Mouse (Mus musculus): Measurements from ENCODE around the gene Icos. TPM values are rescaled to one million over a fixed set of nuclear protein-coding genes. Genes with fewer than 3 reads are reported as not detected.

The Icos gene
- under 1 TPM in 1 of 2 experiments, not detected in 1; 0.17 TPM for total RNA-seq (2021)

DNA sequence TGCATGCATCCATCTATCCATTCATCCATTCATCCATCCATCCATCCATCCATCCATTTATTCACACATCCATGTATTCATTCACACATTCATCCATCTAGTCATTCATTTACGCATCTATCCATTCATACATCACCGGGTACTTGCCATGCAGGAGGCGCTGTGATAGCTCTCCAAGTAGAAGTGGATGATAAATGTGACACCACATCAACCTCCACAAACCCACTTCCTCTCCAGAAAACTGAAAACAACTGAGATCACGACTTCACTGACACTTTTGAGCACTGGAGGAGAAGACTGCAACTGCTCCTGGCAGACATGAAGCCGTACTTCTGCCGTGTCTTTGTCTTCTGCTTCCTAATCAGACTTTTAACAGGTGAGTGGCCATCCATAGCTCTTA, at the start of gene Icos:
Icos (plus strand) TSS at position 287 of the 400 bp plus-strand sequence.
- intact Hi-C loops (cut with DNase I), result no loop called here
- no peak for DNase-seq (ENCODE audit: extremely low spot score in 1 of 2, low spot score in 2 of 2)

DNA sequence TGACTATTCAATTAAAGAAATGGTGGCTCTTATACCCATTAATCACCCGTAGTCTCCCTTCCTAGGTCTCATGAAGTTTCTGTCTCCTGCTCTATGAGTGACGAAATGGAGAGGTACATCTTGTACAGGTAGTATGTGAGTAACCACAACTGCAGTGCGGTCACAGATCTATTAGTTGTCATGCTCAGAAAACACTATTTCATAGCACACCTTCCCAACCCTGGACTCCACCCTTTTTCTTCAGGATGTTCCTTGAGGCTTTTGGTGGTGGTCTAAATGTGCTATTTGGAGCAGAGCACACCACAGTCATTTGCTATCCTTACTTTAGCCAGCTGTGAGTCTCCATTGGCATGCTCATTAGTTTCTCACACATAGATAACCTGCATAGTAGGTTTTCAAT, 48.7 kb upstream of the Icos start:
- no peak for DNase-seq (ENCODE audit: extremely low spot score in 1 of 2, low spot score in 2 of 2)
- intact Hi-C loops (cut with DNase I), result no loop called here

DNA sequence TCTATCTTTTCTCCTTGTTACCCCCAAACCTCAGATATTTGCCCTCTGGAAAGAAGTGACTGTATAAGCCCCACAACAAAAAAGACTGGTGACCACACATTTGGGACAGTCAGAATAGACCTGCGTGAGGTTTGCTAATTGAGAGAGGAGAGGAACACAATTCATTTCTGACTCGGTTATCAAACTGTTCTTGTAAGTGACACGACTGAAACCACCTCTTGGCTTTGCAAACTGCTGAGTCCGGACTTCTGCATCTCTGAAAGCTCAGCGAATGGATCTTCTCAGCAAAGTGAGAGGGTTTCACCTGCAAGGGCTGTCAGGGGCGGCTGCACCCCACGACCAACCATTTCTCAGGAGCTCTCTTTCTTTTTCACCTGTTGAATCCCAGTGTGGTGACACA, 47.3 kb upstream of the Icos start:
- intact Hi-C loops (cut with DNase I), result no loop called here
- no peak for DNase-seq (ENCODE audit: extremely low spot score in 1 of 2, low spot score in 2 of 2)

DNA sequence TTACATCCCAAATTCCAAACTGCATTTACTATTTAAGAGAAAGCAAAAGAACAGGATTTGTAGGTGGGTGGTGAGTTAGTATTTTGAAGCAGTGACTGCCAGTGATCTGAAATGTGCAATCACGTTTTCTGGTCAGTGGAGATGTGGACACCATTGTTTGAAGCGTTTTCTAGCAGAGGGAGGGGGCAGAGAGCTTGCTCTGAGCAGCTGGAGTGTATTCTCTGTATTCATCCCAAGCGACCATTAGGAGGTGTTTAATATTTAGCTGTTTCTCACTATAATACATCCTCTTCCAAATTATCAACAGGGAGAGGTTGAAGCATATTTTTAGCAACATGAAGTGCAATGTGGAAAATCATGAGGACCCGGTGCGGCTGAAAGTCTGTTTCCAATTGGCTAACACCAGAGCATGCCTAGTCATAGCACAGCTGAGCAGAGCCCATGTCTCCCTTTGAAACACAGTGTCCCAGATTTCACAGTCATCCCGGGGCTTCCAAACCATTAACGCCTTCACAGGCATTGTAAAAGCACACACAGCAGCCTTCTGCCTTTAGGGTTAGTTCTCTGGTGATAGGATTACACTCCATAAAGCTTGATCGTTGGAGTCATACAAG, 41.7 kb upstream of the Icos start:
- no peak for DNase-seq (ENCODE audit: extremely low spot score in 1 of 2, low spot score in 2 of 2)
- intact Hi-C loops (cut with DNase I), result no loop called here

DNA sequence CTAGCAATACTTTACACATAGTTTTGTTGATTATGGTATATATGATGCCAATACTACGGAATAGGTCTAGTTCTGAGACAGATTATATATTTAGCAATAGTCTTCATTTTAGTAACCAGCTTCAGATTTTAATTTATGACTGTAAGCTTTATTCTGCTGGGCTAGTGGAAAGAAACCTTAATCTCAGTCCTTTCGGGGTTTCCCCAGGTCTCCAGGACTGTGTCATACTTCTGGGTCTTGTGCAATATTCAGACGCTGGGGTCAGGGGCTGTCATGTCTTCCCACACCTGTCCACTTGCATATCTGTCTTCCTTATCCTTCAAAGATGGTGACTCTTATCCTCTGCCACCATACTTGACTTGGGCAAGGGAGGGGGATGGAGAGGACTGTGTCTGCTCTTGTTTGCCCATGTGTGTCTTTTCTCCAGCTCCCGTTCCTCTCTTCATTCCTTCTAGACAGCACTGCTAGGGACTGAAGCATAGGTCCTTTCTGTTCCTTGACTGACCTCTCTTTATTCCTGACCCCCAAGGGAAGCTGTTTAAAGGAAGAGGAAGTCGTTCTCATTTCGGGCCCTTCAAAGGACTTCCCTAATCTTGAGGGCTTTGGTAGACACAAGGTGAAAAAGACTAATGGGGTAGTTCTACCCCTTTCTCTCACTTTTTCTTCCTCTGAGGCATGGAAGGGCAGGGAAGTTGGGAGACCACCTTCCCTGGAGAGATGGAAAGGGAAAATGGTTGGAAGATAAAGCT, 40.6 kb upstream of the Icos start:
- intact Hi-C loops (cut with DNase I), result no loop called here
- DNase-seq (ENCODE audit: extremely low spot score in 1 of 2, low spot score in 2 of 2), result no peak

DNA sequence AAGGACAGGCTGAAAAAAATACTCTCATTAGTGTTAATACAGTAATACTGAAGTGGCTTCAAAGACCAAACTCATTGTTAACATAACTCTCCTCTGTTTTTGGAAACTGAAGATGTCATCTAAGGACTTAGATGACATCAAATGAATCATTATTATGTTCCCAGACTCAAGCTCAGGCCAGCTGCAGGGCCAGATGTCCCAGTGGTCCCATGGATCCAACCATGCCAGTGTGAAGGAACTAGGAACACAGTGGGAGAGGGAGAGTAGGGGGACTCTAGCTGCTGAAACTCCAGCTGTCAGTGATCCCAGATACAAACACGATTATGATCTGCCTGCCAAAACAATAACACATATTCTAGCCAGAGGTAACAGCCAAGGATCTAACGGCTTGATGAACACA, 39.5 kb upstream of the Icos start:
- DNase-seq (ENCODE audit: extremely low spot score in 1 of 2, low spot score in 2 of 2), result no peak
- intact Hi-C loops (cut with DNase I), result no loop called here

DNA sequence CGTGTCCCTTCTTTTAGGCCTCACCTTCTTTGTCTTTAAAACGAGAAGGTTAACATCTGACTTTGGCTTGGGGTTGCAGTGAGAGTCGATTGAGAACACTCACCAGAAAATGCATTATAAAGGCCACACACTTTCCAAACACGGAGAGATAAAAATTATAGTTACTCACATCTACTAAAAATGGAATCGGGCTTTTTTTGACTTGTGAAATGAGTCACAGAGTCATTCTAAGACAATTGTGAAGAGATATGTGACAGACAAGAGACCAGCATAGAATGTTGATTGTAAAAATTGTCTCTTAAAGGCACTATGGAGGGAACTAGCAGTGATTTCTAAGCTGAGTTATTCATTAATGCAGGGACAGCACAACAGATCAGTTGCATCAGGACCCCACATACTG, 38.8 kb upstream of the Icos start:
- no peak for DNase-seq (ENCODE audit: extremely low spot score in 1 of 2, low spot score in 2 of 2)
- intact Hi-C loops (cut with DNase I), result no loop called here

DNA sequence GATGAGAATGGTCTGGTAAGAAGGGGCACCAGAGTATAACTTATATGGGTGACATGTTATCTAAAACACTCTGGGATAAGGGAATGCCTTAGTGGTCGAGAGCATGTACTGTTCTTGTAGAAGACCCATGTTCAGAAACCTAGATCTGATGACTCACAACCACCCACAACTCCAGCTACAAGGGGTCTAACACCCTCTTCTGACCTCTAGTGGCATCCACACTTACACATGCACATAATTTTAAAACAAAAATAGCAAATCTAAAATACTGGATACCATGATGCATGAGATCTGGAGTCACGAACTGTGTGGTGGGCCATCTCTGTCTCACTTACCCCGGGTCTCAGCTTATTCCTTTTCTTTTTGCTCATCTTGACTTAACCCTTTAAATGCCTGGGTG, 37.7 kb upstream of the Icos start:
- DNase-seq (ENCODE audit: extremely low spot score in 1 of 2, low spot score in 2 of 2), result no peak
- intact Hi-C loops (cut with DNase I), result no loop called here

DNA sequence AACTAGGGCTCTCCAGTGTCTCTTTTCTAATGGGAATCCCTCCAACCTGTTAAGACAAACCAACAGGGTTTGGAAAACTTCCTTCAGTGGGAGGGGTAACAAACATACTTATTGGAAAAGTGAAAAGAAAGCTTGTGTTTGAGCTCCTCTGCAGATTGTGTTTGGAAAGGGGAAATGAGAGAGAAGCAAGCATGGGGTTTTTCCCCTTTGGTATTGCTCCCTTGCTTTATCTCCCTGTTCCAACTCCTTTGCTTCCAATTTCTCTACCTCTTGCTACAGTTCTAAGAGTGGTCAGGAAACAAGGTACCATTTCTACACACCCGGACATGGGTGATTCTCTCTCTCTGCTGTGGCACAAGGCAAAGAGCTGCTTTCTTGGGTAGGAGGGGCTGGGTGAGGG, 37.1 kb upstream of the Icos start:
- intact Hi-C loops (cut with DNase I), result no loop called here
- DNase-seq (ENCODE audit: extremely low spot score in 1 of 2, low spot score in 2 of 2), result no peak

DNA sequence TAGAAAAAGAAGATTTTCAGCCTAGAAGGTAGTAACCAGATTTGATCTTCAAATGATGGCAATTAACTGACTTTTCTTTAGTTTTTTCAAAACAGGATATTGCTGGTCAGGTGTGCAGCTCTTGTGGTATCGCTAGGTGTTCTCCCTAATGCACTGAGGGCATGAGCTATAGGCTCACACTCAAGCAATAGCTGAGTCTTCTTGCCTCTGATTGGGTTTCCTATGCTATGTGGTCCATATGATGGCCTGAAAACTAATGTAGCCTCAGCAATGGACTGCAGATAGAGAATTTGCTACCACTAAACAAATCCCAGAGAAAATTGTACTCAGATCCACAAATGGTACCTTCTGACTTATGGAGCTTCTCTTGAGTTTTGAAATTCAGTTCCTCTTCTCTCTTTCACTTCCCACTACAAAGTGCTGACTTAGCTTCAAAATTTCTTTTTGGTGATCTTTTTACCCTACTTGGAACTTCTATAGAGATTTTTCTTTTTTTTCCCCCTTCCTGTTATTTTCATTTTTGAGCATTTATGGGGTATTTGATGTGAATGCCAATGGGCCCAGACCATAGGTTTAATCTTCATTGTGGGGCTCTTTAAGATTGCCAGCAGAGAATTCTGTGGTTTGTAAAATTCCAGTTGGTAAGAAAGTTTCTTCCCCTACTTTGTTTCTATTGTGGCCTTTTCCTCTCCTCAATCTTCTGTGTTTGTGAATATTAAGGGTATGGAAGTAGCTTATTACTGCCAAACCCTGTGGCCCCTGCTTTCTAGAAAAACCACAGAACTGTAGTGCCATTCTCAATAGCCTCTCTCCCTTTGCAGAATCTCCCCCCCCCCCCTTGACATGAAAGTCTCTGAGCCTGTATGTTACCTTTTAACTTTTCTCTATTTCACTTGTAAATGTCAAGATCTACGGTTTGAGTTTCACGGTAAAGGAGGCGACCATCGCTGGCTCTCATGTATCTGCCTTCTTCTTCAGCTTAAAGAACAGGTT, 36.4 kb upstream of the Icos start:
- DNase-seq (ENCODE audit: extremely low spot score in 1 of 2, low spot score in 2 of 2), result no peak
- intact Hi-C loops (cut with DNase I), result no loop called here

DNA sequence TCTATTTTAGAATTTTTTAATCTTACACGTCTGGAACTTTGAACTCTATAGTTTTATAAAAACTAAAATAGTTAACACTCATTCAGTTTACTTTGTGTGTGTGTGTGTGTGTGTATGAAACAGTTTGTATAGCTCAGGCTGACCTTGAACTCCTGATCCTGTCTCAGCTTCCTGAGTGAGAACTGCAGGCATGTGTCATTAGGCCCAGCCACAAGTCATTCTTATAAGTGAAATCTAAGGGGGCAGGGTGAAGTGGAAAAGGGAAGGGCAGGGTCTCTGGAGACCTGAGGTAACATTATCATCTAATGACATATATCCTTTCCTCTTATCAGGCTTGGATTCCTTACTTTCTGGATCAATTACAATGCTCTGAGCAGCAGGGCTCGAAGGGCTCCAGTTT, 34.8 kb upstream of the Icos start:
- intact Hi-C loops (cut with DNase I), result no loop called here
- DNase-seq (ENCODE audit: extremely low spot score in 1 of 2, low spot score in 2 of 2), result no peak

DNA sequence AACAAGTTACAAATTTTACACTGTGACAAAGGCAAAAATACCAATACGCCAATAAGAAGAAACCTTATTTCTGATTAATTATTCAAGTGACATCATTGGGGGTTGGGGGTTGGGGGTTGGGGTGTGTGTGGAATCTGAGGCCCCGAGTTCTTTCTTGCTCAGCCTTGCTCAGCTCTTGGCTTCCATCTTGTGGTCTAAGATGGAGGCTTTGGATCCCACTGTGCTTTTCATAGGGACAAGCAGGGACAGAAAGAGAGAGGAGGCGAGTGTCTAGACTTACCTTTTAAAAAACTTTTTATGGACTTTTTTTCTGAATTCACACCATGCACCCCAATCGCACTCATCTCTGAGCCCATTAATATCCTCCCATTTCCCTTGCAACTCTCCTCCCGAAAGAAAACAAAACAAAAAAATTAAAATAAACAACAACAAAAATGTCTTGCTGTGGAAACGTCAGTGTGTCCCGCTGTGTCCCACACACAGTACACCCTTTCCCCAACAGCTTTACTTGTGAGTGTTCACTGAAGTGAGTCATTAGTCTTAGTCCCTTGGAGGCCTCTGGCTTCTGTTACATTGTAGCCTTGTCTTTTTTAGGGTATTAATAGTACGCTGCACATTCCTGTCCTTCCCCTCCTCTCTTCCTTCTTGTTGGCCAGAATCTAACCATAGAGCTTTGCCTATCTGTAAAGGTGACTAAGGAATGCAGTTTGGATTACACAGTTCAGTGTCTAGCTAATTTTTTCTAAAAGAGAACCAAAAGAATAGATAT, 31.9 kb upstream of the Icos start:
- DNase-seq (ENCODE audit: extremely low spot score in 1 of 2, low spot score in 2 of 2), result no peak
- intact Hi-C loops (cut with DNase I), result no loop called here

DNA sequence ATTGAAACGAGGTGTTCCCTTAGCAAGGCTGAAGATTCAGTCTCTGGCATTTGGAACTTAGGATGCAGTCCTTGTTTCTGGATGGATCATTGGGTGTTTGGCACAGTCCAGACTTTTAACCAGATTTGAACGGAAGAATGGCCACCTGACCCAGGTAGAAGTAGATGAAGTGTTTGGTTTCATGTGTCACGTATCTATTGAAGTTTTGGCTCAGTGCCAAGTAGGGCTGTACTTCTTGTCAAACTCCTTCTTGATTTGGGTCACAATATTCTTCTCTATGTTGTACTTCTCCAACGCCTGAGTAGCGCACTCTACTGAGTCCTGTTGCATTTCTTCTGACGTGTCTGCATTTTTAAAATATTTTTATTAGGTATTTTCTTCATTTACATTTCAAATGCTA, 29.6 kb upstream of the Icos start:
- DNase-seq (ENCODE audit: extremely low spot score in 1 of 2, low spot score in 2 of 2), result no peak
- intact Hi-C loops (cut with DNase I), result no loop called here

DNA sequence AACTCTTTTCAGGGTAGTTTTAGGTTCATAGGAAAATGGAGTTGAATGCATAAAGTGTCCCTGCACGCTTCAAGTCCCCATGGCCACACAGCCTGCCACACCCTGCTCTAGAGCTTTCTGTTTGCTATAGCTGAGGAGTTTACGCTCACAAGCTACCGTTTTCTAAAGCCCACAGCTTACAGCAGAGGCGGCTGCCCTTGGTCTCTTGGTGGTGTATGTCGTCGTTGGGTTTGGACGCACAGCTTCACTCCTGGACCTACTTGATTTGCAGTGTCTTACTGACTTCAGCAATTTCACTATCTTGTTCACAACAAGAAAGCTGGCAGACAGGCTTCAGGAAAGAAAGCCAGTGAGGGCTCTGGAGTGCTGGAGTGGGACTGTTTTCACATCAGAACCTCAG, 24.8 kb upstream of the Icos start:
- intact Hi-C loops (cut with DNase I), result no loop called here
- no peak for DNase-seq (ENCODE audit: extremely low spot score in 1 of 2, low spot score in 2 of 2)

DNA sequence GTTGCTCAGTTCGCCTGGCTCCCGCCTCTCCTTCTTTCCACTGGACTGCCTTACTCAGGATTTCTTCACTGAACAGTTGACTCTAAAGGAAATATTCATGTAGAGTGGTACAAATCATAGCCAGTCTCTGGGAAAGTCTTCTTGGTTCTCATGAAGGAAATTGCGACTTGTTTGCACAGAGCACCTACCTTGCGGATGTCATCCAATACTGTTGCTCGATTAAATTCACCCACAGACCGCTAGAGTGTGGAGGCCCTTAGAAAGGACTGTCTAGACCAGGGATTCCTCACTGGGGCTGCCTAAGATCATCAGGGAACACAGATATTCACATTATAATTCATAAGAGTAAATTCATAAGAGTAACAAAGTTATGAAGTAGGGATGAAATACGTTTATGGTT, 24.0 kb upstream of the Icos start:
- DNase-seq (ENCODE audit: extremely low spot score in 1 of 2, low spot score in 2 of 2), result no peak
- intact Hi-C loops (cut with DNase I), result no loop called here

DNA sequence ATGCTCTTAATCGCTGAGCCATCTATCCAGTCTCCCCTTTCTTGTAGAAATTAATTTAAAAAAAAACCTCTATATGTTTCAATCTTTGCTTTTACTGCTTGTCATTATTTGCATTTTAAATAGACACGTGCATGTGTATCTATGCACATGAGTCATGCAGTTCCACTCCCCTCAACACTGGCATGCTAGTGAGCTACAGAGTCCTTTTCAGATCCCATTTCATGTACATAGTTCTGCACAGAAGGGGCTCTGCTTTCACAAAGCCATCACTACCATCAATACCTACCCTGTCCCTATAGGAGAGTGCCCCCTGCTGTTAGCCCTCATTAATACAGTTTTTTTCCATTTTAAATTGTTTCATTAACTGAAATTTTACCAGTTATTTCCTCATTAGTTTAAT, 23.0 kb upstream of the Icos start:
- DNase-seq (ENCODE audit: extremely low spot score in 1 of 2, low spot score in 2 of 2), result no peak
- intact Hi-C loops (cut with DNase I), result loop anchor here (5.0 kb wide), 1 partner anchor 77 kb away; no protein-coding TSS in a partner anchor

DNA sequence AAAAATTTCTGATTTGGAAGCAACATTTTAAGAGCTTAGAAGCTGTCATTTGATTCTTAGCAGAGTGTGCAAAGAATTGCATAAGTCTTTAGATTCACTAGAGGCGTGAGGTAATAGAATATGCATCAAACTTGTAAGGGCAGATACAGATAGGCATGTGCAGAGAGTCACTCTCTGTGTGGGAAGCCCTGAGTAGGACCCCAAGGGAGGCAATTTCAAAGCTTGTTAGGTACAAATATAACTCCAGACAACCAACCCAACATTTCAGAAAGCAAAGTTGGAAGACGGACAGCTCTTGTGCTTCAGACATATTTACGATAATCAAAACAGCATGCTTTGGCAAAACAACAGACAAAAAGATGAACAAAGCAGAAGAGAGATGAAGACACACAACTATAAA, 22.5 kb upstream of the Icos start:
- intact Hi-C loops (cut with DNase I), result loop anchor here (5.0 kb wide), 1 partner anchor 78 kb away; no protein-coding TSS in a partner anchor
- no peak for DNase-seq (ENCODE audit: extremely low spot score in 1 of 2, low spot score in 2 of 2)

DNA sequence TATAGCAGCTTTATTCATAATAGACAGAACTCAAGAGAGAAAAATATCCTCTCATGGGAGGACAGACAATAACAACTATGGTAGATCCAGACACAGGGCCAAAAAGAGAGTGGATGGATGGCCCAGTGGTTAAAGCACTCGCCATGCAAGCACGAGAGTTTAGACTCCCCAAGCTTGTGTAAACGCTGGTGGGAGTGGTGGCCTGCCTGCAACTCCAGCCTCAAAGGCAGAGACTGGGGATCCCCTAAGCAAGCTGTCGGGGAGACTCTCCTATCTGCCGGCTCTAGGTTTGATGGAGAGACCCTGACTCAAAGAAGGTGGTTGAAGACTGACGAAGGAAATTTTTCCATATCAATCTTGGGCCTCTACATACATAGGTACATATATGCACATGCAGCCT, 21.5 kb upstream of the Icos start:
- no peak for DNase-seq (ENCODE audit: extremely low spot score in 1 of 2, low spot score in 2 of 2)
- intact Hi-C loops (cut with DNase I), result loop anchor here (5.0 kb wide), 1 partner anchor 79 kb away; no protein-coding TSS in a partner anchor

DNA sequence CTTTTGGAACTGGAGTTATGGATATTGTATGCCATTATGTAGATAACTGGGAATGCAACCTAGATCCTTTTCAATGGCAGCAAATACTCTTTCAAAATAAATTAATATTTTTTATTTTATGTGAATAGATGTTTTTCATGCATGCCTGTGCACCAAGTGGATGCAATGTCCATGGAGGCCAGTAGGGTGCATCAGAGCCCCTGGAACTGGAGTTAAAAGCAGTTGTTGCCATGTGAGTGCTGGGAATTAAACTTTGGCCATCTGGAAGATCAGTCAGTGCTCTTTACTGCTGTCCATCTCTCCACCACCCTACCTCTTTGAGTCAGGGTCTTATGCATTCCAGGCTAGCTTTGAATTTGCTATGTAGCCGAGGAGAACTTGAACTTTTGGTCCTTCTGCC, 19.4 kb upstream of the Icos start:
- DNase-seq (ENCODE audit: extremely low spot score in 1 of 2, low spot score in 2 of 2), result no peak
- intact Hi-C loops (cut with DNase I), result loop anchor here (5.0 kb wide), 1 partner anchor 81 kb away; no protein-coding TSS in a partner anchor
